Mouse (Mus musculus) neural tube, embryonic 10.5 days (tissue): ENCODE measurements around the gene Thsd4.
A peak's percentile ranks its signal among the peaks of the same experiment; 100 is the strongest.

Experiments used
- DNase-seq: peaks from one replicate; pipeline ENCODE4 v3.0.0-alpha.2; 2017; ENCODE audit warnings: low spot score; ENCODE audit errors: extremely low spot score

The Thsd4 gene

GRCm38 (mm10) chr9:60521806-60522264, at the start of gene Thsd4:
Gene Thsd4, minus strand, starts transcription at chr9:60522046.
- DNase-seq: peak; percentile 83

GRCm38 (mm10) chr9:60571041-60571440, 49.2 kb upstream of the Thsd4 start:
- DNase-seq: no peak

DNA sequence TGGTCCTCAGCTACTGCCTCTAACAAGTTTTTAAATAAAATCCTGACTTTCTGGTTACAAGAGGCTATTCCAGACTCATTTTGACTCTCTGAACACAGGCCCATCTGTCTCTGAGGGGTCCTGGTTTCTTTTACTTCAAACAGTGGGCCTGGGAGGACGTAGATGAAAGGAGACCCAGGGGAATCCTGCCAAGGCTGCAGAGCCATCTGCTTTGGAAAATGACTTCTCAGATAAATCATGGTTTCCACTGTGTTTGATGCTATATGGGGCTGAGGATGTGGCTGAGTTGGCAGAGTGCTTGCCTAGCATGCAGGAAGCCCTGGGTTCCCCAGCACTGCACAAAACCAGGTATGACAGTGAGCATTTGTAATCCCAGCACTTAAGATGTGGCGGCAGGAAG, 47.5 kb upstream of the Thsd4 start:
- DNase-seq: no peak

DNA sequence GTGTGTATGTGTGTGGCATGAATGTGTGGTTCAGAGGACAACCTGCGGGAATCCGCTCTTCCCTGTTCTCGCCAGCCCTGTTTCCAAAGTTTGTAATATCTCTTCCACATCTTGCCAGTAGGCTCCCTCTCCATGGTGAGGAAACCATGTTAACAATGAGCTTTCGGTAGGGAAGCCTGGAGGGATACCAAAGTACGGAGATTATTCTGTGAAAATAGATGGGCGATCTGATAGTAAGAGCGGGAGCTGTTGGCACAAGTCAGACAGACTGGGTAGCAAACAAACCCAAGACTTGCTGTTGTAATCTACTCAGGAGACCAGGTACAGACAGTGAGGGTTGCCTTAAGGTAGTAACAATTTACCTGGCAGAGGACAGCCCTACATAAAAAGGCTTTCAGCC, 42.0 kb upstream of the Thsd4 start:
- DNase-seq: no peak

DNA sequence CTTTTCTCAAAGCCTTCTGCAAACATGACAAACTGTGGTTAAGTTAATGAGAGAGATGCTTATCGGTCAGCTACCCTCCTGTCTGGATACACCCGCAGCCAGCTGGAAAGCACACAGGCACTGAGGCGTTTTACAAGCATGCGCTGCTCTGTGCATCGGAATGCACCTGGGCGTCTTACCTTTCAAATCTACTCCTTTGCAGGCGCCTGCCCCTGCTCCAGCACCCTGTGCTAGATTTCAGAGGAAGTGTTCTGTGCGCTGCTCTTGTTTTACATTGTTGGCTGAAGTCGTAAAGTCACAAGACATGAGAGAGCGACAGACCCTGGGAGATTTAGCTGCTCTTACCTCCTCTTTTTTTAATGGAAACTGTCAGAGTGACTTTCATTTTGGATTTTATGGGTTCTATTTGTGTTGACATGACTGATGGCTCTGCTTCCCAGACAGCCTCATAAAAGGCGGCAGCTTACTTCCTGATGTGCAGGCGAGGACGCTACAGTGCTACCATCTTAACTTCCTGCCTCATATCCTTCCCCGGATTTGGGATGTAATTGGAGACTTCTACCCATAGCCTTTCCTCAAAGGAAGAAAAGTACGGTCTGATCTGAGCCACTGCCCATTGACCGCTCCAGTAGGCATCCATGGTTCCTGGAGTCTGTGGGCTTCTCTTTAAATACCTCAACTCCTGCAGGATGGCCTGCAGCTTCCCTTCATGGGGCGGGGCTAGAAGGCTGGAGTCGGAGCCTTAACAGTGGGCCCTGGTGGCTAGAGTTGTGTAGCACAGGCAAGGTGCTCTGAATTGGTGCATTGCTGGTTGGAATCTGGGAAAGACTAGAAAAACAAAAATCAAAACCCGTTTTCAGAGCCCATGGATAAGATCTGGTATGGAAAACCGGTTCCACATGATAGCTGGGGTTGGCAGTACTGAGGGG, 40.9 kb upstream of the Thsd4 start:
- peak; percentile 47 for DNase-seq

- peak; percentile 15 for DNase-seq
Measured at GRCm38 (mm10) chr9:60561641-60562289, 39.9 kb upstream of the Thsd4 start.

- DNase-seq: no peak
Measured at GRCm38 (mm10) chr9:60558507-60558906, 36.7 kb upstream of the Thsd4 start.

DNA sequence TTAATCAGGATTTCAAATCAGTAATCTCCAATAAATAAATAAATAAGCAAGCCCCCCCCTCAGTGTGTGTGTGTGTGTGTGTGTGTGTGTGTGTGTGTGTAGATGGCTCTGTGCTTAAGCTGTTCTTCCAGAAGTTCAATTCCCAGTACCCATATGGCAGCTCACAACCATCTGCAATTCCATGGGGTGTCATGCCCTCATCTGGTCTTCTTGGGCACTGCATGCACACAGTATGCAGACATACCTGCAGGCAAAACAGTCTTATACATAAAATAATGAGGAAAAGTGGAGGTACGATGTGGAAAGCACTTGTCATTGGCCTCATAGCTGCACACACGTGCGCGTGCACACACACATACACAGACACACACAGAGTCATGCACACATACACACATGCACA, 29.4 kb upstream of the Thsd4 start:
- DNase-seq: no peak

DNA sequence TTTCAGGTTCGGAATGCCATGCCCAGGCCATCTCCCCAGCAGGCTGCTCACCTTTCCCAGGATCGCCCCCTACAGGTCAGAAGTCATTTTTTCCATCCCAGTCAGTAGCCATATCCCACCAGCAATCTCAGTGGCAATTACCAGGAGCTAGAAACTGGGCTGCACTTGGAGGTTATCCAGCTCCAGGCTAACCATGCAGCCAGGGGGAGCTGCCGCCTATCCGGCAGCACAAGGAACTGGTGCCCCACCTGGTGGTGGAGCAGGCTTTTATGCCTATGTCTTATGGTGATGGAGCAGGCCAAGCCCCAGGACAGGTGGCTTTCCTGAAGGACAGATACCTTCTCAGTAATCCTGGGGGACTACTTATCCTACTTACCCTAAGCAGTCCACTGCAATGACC, 26.3 kb upstream of the Thsd4 start:
- peak; percentile 27 for DNase-seq

GRCm38 (mm10) chr9:60546169-60546568, 24.3 kb upstream of the Thsd4 start:
- no peak for DNase-seq

GRCm38 (mm10) chr9:60545361-60546096, 23.7 kb upstream of the Thsd4 start:
- DNase-seq: no peak

DNA sequence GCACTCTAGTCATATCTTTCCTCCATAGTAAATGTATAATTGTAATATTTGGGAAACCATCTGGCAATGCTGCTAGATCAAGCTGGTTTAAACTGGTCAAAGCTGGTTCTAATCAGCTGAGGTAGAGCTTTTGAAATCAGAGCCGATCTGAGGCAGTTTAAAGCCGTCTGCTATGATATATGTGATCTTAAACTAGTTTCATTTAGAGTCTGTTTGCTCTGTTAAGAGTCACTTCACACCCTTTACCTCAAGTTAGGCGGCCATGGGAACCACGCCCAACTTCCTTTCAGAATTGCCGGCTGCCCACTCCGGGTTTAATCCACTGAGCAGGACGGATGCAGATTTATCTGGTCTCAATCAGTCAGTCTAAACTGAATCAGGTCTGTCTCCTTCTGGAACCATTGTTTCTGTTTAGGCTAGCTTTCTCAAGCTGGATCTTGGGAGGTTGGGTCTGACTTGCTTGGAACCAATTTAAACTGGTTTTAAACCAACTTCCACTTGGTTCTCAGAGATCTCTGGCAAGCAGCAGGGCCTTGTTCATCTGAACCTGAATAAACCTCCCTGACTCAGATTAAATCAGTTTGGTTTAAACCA, 21.7 kb upstream of the Thsd4 start:
- DNase-seq: no peak

GRCm38 (mm10) chr9:60530310-60530709, 8.5 kb upstream of the Thsd4 start:
- no peak for DNase-seq

- no peak for DNase-seq
Measured at GRCm38 (mm10) chr9:60529348-60530243, 7.8 kb upstream of the Thsd4 start.

- DNase-seq: no peak
Measured at GRCm38 (mm10) chr9:60528269-60528668, 6.4 kb upstream of the Thsd4 start.

- DNase-seq: no peak
Measured at GRCm38 (mm10) chr9:60527836-60528235, 6.0 kb upstream of the Thsd4 start.

DNA sequence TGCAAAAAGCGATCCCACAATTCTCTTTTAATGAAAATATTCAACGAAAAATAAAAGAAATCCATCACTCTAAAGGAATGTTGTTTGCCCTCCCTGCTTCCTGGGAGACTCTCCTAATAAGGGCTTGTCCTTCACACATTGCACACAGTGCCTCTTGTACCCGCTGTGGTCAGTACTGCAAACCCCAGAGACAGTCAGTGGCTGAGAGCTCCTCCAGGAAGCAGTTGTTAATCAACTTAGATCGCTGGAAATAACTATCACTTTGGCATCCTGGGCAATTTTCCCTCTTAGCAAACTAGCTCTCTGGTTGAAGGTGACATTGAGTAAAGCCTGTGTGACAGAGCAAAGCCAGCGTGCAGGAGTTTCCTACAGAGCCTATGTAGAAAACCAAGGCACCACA, 5.2 kb upstream of the Thsd4 start:
- no peak for DNase-seq

- no peak for DNase-seq
Measured at GRCm38 (mm10) chr9:60526195-60526594, 4.3 kb upstream of the Thsd4 start.

GRCm38 (mm10) chr9:60521143-60521542, 703 bp downstream of the Thsd4 start:
- no peak for DNase-seq

GRCm38 (mm10) chr9:60519601-60520000, 2.2 kb downstream of the Thsd4 start:
- DNase-seq: no peak
